Mouse (Mus musculus): ENCODE results near the gene Lsm14b.

Lsm14b gene

DNA sequence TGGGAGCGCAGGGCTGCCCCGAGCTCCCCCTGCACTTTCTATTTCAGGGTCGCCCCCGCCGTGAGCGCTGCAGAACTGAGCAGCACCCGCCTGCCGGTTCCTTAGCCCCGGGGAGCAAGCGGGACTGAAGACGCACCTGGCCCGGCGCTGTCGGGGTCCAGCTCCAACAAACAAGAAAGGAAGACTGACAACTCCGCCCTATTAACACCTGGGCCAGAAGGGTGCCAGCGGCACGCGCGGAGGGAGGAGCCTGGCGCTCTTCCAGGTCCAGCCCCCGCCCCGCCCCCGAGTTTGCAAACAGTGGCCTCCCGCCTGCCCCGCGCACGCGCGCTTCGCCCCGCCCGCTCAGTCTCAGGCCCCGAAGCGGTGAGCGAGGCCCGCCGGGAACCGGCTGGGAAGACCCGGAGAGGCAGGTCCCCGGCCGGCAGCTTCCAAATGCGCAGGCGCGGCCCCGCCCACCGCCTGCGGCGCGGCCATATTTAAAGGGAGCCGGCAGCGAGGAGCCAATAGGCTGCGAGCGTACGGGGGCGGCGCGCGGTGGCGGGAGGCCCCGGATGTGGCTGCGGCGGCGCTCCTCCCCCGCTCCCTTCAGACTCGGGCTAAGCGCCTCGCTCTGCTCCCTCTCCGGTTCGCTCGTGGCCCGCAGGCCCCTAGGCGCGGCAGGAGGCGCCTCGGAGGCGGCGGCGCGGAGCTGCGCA, at the start of gene Lsm14b:
Lsm14b (plus strand) TSS at position 587 of the 698 bp plus-strand sequence.
- DNase-seq, result peak; percentile 100

DNA sequence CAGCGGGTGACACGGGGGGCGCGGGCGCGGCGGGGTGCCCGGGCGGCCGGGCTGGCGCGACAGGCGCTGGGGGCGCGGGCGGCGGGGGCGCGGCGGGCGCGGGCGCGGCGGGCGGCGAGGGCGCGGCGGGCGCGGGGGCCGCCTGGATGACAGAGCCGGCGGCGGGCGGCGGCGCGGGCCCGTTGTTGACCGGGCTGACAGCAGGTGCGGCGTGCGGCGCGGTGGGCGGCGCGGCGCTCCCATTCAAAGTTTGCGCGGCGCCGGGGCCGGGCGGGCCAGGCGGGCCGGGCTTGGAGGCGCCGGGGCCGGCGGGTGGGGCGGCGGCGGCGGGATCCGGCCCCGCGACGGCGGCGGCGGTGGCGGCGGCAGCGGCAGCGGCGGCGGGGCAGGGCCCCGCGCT, 48.9 kb upstream of the Lsm14b start:
- peak; percentile 54 for DNase-seq

DNA sequence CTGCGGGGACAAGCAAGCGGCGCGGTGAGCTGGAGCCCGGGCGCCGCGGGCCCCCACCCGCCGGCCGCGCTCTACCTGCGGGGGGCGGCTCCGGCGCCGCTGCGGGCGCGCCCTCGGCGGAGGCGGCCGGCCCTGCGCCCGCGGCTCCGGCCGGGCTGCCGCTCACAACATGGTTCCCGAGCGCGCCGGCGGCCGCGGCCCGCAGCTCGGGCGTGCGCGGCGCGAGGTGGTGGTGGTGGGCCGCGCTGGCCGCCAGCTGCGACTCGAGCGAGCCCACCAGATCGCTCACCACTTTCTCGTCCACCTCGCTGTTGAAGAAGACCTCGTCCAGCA, 48.5 kb upstream of the Lsm14b start:
- no peak for DNase-seq

DNA sequence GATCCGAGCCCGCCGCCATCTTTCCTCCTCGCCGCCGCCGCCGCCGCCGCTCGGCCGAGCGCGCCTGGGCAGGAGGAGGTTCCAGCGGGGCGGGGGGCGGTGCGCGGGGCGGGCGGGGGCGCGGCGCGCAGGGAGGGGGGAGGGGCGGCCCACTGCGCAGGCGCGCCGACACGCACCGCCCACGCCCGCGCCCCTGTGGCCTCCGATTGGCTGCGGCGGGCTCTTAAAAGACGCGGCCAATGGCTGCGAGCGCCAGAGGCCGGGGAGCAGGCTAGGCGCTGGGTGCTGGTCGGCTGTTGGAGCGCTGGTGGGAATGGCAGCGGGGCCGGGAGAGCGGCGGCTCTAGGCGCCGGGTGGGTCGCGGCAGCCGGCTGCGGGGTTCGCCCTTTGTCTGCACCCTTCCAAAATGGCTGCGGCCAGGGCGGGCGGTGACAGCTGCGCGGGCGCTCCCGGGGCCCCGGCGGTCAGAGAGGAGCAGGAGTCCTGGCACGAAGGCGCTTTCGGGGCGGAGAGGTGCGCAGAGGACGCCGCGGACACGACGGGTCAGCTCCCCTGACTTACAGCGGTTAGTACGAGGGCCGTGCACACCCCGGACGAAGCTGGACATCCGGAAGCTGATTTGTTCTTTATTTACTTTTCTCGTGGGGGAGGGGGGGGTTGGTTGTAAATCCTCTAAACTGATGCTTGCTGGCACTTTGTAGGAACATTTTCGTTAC, 48.0 kb upstream of the Lsm14b start, which contains the start of gene Taf4:
Taf4 (minus strand) TSS at position 19 of the 716 bp plus-strand sequence.
- peak; percentile 92 for DNase-seq

DNA sequence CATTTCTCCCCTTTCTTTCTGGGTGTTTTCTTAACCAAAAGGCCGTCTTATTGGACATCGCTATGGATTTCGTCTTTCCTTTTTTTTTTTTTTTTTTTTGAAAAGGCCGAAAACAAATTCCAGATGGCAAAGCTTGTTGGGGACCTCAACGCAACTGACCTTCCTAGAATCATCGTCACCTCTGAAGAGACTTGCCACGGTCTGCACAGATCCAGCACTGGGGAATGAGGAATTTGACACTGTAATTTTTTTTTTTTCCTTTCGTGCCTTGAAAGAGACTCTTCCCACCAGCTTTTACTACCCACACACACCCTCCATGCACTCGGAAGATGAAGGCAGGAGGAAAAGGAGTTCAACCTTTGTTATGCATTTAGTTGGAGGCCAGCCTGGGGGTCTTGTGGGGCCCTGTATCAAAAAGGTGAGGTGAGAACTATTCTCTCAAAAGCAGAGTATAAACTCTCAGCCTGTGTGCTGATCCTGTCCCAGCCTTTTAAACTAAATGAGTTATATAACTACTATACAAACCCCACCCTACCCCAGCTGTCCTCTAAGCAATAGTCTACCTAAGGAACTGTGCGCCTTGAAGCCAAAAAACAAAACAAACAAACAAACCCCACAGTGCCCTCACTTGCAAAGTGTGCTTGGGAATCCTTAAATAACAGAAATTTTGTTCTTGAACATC, 47.3 kb upstream of the Lsm14b start:
- peak; percentile 63 for DNase-seq

DNA sequence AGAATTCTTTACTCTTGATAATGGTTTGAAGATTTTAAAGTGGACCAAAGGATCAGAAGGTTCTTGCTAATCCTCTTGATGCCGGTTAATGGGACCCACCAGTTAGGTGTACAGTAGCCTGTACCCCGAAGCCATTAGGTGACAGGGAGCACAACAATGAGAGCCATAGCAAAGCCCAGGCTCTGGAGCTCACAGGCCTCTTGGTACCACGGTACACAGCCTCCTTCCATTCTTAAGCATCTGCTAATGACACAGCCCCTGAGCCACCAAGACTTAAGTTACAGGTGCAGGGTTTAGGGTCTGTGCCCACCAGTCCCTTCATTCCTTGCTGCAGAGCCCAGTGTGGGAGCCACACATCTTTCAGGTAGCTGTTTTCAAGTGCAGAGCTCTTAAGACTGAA, 46.5 kb upstream of the Lsm14b start:
- DNase-seq, result peak; percentile 49

DNA sequence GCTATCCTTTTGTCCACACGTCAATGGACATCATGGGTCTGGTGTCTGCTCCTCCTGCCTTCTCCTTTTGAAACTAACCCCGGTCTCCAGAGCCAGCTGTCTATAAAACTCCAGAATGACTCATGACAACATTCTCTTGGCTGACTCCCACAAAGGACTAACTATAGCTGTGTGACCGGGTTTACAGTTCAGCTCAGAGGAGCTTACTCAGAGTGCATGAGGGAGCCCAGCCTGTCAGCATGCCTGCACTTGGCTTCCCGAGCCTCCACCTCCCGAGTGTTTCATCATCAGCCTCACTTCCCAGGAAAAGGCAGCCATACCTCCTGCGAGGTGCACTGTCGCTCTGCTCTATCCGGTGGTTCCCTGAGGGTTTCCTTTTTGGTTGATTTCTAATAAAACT, 45.0 kb upstream of the Lsm14b start:
- DNase-seq, result no peak

DNA sequence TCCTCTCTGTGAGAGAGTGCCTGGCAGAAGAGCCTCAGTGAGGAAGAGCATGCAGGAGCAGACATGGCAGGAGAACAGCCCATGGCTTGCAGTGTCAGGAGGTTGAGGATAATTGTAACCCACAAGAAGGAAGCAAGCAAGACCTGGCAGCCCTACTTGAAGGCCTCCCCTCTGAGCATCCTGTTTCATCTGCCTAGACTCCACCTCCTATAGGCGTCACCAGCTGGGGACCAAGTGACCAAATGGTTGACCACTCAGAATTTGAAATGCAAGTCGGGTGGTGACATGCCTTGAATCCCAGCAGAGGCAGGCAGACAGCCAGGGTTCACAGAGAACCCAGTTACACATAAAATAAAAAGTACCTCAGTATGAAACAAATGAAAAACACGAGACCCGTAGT, 44.2 kb upstream of the Lsm14b start:
- DNase-seq, result no peak

DNA sequence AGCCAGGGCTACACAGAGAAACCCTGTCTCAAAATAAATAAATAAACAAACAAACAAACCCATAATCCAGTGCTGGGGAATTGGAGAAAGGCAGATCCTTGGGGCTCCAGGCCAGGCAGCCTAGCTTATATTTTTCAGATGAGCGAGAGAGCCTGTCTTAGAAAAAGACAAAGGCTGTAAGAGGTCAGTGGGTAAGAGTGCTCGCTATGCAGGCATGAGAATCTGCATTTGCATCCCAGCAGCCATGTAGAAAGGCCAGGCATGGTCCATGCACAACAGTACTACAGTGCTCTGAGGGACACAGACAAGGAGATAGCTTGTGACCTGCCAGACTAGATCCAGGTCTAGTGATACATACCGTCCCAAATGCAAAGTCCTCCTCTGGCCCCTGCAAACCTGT, 42.1 kb upstream of the Lsm14b start:
- DNase-seq, result no peak

DNA sequence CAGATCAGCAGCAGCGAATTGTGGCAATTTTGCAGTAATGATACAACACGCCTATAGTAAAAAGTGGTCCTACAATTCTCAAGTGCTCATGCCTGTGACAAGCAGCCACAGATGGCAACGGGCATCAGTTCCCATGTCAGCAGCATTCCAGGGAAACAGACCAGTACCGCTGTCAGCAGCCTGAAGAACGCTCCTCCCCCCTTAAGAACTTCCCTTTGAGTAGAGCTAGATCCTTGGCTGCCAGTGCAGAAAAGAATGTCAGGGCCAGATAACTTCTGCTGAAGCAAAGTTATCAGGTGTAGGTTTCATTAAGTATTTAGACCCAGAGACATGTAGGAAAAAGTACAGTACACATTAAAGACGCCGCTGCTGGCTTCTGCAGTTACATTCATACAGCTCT, 40.0 kb upstream of the Lsm14b start:
- no peak for DNase-seq

DNA sequence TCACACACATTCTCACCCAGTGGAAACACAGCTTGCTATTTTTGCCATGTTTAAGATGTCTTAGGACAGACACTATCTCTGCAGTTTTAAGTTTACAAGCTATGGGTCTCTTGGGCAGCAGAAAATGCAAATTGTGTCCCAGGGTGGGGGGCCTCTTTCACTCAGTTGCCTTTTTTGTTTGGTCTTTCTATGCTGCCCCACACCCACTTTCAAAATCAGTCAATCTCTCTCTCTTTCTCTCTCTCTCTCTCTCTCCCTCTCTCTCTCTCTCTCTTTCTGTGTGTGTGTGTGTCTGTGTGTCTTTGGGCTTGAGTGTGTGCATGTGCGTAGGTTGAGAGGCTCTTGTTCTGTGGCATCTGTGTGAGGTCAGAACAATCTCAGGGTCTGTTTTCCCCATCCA, 39.1 kb upstream of the Lsm14b start:
- no peak for DNase-seq

DNA sequence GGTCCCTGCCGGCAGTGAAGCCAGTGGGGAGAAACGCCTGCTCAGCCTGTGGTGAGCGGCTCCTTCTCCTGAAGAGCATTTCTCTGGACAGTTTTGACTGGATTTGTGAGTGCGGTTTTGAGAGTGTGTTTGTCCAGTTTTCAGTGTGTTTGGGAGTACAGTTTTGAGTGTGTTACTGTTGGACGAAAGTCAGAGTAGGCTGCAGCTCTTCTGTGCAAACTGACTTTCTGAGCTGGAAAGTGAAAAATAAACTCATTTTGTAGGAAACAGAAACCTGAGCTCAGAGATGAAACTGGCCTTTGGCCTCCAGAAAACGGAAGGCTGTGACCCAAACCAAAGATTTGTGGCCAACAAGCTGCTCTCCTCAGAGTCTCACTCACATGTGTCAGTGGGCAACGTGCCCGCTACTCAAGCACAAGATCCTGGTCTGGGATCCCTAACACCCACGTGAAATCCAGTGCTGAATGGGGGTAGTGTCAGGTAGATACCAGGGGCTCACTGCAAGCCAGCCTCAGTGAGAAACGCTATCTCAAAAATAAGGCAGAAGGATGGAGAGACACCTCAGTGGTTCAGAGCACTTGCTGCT, 38.3 kb upstream of the Lsm14b start:
- DNase-seq, result no peak

DNA sequence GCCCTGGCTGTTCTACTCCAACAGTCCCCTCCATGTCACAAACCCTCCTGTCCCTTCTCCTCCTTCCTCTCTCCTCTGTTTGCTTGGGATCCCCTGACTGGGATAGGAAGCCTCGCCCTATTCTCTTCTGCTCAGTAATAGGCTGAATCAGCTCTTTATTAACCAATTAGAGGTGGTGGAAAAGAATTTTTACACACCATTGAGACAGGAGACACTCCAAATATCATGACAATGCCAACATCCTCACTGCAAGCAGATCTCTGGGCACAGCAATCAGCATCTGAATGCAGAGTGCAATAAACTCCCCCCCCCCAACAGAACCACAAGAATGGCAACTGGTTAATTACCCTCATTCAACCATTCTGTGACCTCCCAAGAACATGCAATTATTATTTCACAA, 35.7 kb upstream of the Lsm14b start:
- no peak for DNase-seq

DNA sequence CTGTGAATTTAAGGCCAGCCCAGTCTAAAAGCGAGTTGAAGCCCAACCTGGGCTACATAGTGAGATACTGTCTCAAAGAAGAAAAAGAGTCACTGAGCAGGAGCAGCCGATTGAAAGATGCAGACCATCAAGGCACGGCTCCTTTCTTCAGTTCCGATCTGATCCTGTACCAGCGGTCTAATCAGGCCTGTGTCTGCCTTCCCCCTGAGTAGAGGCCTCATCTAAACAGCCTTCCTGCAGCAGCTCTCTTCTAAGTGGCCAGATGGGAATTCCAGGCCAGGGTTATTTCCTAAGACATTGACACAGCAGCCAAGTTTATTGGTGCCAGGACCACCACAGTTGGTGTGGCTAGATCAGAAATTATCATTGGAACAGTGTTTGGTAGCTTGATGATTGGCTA, 31.7 kb upstream of the Lsm14b start:
- DNase-seq, result no peak

DNA sequence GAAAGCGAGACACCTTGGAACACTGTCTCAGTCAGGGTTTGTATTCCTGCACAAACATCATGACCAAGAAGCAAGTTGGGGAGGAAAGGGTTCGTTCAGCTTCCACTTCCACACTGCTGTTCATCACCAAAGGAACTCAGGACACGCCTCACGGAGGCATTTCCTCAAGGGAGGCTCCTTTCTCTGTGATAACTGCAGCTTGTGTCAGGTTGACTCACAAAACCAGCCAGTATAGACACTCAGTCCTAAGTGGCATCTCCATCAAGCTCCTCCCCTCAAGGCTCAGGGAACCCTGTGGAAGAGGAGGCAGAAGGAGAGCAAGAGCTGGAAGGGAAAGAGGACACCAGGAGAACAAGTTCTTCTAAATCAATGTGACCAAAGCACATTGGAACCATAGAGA, 26.4 kb upstream of the Lsm14b start:
- no peak for DNase-seq

DNA sequence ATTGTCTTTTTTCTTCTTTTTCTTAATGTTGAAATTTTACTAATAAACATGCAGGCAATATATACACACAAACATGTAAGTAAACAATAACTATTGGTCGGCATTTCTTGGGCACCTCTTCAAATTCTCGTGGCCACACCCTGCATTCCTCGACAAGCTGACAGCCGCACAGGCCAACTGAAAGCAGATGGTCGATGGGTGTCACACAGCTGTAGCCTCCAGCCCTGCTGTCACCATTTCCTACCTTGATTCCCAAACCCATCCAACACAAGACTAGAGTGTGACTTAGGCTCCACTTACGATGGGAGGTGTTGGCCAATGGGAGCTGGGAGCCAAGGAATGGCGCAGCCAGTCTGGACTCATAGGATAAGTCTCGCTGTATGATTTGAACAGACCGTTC, 23.2 kb upstream of the Lsm14b start:
- no peak for DNase-seq

DNA sequence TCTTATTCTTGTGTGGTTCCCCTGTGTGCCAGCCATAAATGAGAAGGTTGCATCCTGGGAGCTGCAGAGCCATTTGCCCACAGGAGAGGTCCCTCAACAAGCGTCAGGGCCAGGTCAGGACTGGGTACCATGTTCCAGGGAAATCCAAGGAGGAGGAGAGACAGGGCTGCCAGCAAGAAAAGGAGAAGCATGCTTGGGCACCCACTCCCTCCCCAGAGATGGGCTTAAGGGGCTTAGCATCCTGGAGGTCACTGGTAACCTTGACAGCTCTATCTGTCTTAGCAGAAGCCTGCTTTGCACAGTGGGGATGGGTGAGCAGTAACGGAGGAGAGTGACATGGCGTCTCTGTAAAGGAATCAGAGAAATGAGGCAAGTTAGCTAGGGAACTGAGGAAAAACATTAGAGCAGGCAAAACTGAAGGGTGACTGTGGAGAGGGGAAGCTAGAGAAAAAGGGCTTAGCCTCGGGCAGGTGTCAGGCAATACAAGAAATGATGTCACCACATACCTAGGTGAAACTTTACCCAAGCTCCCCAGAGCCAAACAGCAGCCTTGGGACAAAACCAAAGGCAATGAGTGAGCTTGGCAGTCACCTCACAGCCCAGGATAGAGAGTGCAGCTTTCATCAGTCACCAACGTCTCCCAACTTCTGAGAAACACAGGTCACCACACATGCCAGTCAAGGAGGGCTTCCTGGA, 19.0 kb upstream of the Lsm14b start:
- no peak for DNase-seq

DNA sequence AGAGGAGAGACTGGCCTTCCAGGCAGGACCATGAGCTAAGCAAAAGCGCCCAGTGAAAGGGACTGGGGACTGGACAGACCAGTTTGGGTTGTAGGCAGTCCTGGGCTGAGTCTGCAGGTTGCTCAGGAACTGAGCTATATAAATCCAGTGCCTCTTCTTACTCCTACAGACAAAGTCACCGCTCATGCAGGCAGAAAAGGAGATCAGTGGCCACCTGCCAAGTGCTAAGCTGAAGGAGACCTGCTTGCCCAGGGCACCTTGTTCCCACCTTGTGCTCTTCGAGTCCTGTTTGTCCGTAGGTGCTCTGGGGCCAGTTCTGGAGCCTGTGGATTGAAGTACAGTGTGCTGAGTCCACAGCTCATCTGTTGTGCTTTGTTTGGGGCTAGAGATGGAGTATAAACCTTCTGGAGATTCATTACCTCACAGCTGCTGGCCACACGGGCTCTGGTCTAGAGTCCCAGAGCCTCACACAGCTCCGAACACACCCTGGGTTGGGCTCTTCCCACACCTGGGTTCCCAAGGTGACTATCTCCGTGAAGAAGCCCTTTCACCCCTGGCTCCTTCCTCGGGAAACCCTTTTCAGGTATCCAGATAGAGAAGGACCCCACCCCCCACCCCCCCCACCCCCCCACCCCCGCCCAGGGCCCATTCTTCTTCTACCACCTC, 18.3 kb upstream of the Lsm14b start:
- no peak for DNase-seq

DNA sequence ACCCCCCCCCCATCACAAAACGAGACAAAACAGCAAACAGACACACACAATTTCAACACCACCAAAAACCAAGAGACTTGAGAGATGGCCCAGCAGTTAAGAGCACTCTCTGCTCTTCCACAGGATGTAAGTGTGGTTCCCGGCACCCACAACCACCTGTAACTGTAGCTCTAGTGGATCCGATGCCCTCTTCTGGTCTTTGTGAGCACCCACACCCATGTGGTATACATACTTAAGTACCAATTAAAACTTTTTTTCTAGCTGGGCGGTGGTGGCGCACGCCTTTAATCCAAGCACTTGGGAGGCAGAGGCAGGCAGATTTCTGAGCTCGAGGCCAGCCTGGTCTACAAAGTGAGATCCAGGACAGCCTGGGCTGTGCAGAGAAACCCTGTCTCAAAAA, 14.1 kb upstream of the Lsm14b start:
- DNase-seq, result no peak

DNA sequence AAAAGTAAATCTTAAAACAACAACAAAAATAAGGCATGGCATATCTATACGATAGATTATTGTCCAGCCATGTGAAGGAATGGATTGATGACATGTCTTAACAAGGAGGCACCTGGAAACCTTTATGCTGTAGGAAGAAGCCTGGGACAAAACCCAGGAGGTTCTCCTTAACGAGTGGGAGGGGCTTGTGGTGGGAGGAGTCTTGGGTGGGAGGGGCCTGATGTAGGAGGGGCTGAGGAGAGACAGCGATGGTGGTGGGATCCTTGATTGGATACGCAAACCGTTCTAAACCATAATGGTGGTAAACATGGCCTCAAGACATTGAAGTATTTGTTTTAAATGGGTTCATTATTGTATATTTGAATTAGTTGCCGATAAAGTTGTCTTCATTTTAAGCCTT, 13.4 kb upstream of the Lsm14b start:
- no peak for DNase-seq

DNA sequence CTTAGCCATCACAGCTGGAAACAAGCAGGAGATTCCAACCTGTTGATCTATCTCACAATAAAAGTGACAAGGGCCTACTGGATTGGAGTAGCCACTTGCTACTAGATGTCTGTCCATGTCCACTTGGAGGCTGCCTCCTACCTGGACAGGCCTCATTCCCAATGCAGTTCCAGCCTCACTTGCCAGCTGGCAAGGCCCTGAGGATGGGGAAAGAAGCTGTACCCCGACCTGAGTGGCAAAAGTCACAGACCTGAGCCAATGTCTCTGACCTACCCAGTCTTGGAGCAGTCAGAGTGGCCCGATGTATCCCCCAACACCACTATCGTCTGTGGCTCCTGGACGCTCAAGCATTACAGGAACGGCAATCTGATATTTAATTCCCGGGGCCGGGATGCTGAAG, 11.1 kb upstream of the Lsm14b start:
- no peak for DNase-seq

DNA sequence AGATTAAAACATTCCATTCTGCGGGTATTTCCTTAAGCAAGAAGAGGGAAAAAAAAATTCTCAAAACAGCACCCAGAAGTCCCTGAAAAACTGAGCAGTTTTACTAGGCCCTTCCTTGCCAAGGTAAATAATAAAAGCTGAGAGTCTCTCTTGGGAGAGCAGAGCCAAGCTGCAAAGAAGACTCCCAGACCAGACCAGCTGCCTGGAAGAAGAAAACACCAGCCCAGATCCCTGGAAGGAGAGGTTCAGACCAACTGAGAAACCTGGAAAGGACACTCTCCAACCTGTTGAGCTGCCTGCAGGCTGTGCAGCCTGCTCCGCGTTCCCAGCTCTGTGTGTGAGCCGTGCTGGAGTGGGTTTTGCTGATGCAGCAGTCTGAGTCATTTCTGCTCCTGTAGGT, 7.2 kb upstream of the Lsm14b start:
- peak; percentile 18 for DNase-seq

DNA sequence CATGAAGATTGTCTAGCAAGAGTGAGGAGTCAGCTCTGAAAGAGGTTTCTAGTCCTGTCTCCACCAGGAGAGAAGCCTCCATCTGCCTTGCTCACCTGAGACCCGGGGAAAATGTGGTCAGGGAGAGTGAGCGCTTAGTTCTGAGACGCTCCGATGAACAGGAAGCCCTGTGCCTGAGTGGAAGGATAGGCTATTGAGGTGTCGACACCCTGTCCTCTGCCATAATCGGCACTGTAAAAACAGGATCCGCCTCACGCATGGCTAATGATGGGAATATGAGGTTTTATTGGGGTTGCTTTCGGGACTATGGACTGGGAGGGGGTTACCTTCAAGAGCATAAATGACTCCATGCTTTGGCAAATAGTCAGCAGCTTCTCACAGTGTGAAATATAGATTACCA, 6.2 kb upstream of the Lsm14b start:
- DNase-seq, result no peak

Measured in cerebellum, adult 9-11 months (tissue).